Mouse (Mus musculus): ENCODE data around the gene Adamts14. TPM values are rescaled to one million over a fixed set of nuclear protein-coding genes. Genes with fewer than 3 reads are reported as not detected.
A peak's percentile ranks its signal among the peaks of the same experiment; 100 is the strongest.

The Adamts14 gene
- polyA plus RNA-seq, 1 experiment, result 0.61 TPM

DNA sequence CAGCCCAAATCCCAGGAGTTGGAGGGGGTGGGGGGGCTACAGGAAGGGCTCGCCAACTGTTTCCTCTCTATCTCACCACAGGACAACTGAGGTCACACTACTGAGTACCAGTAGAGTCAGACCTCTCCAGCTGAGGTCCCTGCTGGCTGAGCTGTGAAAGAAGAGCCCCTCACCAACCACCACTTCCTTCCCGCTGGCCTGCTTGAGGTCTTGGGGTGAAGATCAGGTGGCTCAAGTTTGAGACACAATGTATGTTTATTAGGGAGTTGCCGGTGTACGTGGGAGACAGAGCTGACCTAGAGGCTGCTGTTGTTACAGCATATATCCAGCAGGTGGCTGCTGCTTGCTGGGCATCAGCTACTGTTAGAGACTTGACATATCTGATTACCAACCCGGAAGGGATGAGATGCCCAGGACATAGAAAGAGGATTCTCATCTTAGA lies 2.5 kb upstream of the Adamts14 start:
- Histone ChIP-seq H3K4me3 (ENCODE audit: control insufficient read depth, low read depth, low read length) (no peak overlapping the region), H3K27ac (ENCODE audit: control insufficient read depth, insufficient read depth, low read depth, low read length) (no peak overlapping the region), H3K4me1 (ENCODE audit: control insufficient read depth, insufficient read depth, low read length) (peaks cover 12% of the 10 kb centered on the region), H3K27me3 (ENCODE audit: control insufficient read depth, insufficient read depth, low read length) (no peaks in the 10 kb centered on the region), H3K36me3 (ENCODE audit: control insufficient read depth, insufficient read depth, low read length) (no peaks in the 10 kb centered on the region)
- TF ChIP-seq POLR2A (IDR thresholded peaks at IDR 0.05; ENCODE audit: control insufficient read depth, low read depth, low read length) (no peak), CTCF (IDR thresholded peaks at IDR 0.05; ENCODE audit: control insufficient read depth, insufficient read depth, insufficient replicate concordance, low read depth, low read length) (peak; percentile 46; the same call in 1 of the 2 replicates)

DNA sequence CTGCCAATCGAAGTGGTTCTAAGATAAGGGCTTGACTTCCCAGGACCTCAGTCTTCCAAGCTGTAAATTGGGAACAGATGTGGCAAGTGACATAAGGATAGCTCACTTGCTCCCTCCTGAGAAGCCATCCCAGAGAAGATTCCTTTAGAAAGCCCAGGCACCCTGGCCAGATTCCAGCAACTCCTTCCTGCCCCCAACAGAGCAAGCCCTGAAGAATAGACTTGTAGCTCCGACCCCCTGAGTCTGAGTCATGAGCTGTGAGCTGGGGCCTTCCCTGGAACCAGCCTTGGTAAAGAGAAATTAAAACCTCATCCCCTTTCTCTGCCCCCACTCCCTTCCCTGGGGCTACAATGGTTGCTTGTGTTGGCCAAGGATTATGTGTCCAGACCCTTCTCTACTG lies 1.3 kb upstream of the Adamts14 start:
- no peaks in the 10 kb centered on the region for H3K27me3 ChIP-seq (ENCODE audit: control insufficient read depth, insufficient read depth, low read length)
- peaks cover 12% of the 10 kb centered on the region for H3K4me1 ChIP-seq (ENCODE audit: control insufficient read depth, insufficient read depth, low read length)
- no peak overlapping the region for H3K27ac ChIP-seq (ENCODE audit: control insufficient read depth, insufficient read depth, low read depth, low read length)
- no peak for TF ChIP-seq CTCF (IDR thresholded peaks at IDR 0.05; ENCODE audit: control insufficient read depth, insufficient read depth, insufficient replicate concordance, low read depth, low read length)
- TF ChIP-seq POLR2A (IDR thresholded peaks at IDR 0.05; ENCODE audit: control insufficient read depth, low read depth, low read length), result no peak
- H3K36me3 ChIP-seq (ENCODE audit: control insufficient read depth, insufficient read depth, low read length), result no peaks in the 10 kb centered on the region
- H3K4me3 ChIP-seq (ENCODE audit: control insufficient read depth, low read depth, low read length), result no peak overlapping the region

DNA sequence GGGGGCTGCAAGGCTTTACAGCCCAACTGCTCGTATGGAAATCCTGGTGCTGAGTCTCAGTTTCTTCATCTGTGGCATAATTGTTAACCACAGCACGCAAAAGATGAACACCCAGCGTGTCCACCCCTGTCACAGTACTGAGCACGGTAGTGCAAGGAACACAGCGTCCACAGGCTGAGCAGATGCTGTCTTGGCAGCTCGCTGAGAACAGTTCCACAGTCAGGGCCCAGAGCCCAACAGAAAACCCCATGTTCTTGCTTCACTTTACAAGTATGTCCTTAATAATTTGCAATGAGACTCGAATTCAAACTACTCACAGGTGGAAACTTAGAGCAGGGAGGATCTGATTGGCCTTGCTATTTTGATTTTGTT lies 592 bp upstream of the Adamts14 start:
- peak overlapping the region; percentile 29 for H3K27ac ChIP-seq (ENCODE audit: control insufficient read depth, insufficient read depth, low read depth, low read length)
- no peaks in the 10 kb centered on the region for H3K27me3 ChIP-seq (ENCODE audit: control insufficient read depth, insufficient read depth, low read length)
- TF ChIP-seq POLR2A (IDR thresholded peaks at IDR 0.05; ENCODE audit: control insufficient read depth, low read depth, low read length) (no peak), CTCF (IDR thresholded peaks at IDR 0.05; ENCODE audit: control insufficient read depth, insufficient read depth, insufficient replicate concordance, low read depth, low read length) (no peak)
- peaks cover 12% of the 10 kb centered on the region for H3K4me1 ChIP-seq (ENCODE audit: control insufficient read depth, insufficient read depth, low read length)
- no peaks in the 10 kb centered on the region for H3K36me3 ChIP-seq (ENCODE audit: control insufficient read depth, insufficient read depth, low read length)
- no peak overlapping the region for H3K4me3 ChIP-seq (ENCODE audit: control insufficient read depth, low read depth, low read length)

DNA sequence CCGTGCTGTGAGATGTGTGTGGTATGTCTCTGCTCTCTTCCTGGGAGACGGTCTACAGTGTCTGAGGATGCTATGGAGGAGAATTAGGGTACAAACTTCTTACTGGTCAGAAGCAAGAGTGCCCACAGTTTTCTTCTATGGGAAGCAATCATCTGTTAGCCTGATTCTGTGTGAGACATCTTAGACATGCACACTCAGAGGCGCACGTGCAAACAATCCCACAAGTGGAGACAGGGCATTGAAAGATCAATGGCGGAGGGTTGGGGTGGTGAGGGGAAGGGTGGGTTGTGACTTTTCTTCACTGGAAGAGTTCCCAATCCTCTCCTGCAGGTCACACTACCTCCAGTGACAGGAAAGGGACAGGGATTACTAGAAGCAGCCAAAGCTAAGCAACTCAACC lies 607 bp downstream of the Adamts14 start:
- Histone ChIP-seq H3K27ac (ENCODE audit: control insufficient read depth, insufficient read depth, low read depth, low read length) (no peak overlapping the region; the same call in 1 of the 2 replicates), H3K4me1 (ENCODE audit: control insufficient read depth, insufficient read depth, low read length) (peaks cover 12% of the 10 kb centered on the region), H3K4me3 (ENCODE audit: control insufficient read depth, low read depth, low read length) (peak overlapping the region; percentile 46), H3K27me3 (ENCODE audit: control insufficient read depth, insufficient read depth, low read length) (no peaks in the 10 kb centered on the region), H3K36me3 (ENCODE audit: control insufficient read depth, insufficient read depth, low read length) (no peaks in the 10 kb centered on the region)
- TF ChIP-seq POLR2A (IDR thresholded peaks at IDR 0.05; ENCODE audit: control insufficient read depth, low read depth, low read length) (no peak), CTCF (IDR thresholded peaks at IDR 0.05; ENCODE audit: control insufficient read depth, insufficient read depth, insufficient replicate concordance, low read depth, low read length) (no peak)

DNA sequence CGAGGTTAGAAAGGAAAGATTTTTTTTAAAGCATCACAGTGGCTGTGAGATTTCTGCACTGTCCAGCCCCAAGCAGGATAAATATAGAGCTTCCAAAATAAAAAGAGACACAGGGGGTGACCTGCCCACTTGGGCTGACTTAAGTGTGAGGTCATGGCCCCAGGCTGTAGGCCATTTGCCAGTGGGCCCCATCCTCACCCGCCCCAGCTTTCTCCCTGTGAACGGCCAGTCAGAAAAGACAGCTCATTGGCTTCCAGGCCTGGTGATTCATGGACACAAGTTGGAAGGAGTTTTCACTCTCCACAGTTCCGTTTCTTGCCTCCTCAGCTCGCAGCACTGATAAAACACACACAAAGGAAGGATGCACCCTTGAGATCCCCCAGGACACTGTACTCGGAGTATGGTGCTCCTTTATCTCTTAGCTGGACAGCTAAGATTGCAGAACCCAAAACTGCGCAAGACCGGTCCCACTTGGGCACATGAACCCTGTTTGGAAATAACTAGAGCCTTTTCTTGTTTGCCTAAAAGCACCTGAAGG lies 1.1 kb downstream of the Adamts14 start:
- no peak overlapping the region for H3K27ac ChIP-seq (ENCODE audit: control insufficient read depth, insufficient read depth, low read depth, low read length)
- H3K36me3 ChIP-seq (ENCODE audit: control insufficient read depth, insufficient read depth, low read length), result no peaks in the 10 kb centered on the region
- TF ChIP-seq POLR2A (IDR thresholded peaks at IDR 0.05; ENCODE audit: control insufficient read depth, low read depth, low read length) (no peak), CTCF (IDR thresholded peaks at IDR 0.05; ENCODE audit: control insufficient read depth, insufficient read depth, insufficient replicate concordance, low read depth, low read length) (no peak)
- H3K27me3 ChIP-seq (ENCODE audit: control insufficient read depth, insufficient read depth, low read length), result no peaks in the 10 kb centered on the region
- peaks cover 12% of the 10 kb centered on the region for H3K4me1 ChIP-seq (ENCODE audit: control insufficient read depth, insufficient read depth, low read length)
- H3K4me3 ChIP-seq (ENCODE audit: control insufficient read depth, low read depth, low read length), result no peak overlapping the region

DNA sequence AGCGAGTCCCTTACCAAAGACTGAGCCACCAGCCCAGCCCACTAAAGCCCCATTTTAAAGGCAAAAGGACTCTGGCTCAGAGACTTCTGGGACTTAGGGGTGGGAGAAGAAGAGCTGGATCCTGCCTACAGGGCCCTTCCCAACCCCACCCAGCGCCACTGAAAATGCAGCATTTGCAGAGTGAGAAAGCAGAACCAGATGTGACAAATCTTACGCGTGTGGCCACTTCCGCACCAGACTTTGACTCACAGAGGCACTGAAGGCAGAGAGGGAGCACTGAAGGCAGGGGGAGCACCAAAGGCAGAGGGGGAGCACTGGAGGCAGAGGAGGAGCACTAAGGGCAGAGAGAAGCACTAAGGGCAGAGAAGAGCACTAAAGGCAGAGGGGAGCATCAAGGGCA lies 5.9 kb downstream of the Adamts14 start:
- Histone ChIP-seq H3K27ac (ENCODE audit: control insufficient read depth, insufficient read depth, low read depth, low read length) (no peak overlapping the region), H3K4me3 (ENCODE audit: control insufficient read depth, low read depth, low read length) (no peak overlapping the region), H3K4me1 (ENCODE audit: control insufficient read depth, insufficient read depth, low read length) (no peaks in the 10 kb centered on the region), H3K36me3 (ENCODE audit: control insufficient read depth, insufficient read depth, low read length) (no peaks in the 10 kb centered on the region), H3K27me3 (ENCODE audit: control insufficient read depth, insufficient read depth, low read length) (no peaks in the 10 kb centered on the region)
- no peak for TF ChIP-seq POLR2A (IDR thresholded peaks at IDR 0.05; ENCODE audit: control insufficient read depth, low read depth, low read length)
- TF ChIP-seq CTCF (IDR thresholded peaks at IDR 0.05; ENCODE audit: control insufficient read depth, insufficient read depth, insufficient replicate concordance, low read depth, low read length), result no peak

DNA sequence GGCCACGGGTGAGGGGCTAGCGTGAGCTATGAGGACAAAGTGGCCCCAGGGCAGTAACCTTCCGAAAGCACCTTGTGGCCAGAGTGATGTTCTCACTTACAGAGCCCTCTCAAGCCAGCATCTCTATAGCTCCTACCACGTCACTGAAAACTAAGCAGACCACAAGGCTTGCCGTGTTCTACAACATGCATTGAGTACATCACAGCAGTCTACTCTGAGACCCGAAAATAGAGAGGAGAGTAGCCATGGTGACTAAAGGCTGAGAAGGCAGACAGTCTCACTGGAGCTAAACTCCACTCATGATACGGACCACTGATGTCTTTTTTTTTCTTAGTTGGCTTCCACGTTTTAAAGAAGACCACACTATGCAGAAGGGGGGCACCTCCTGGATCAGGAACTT lies 9.6 kb downstream of the Adamts14 start:
- H3K27me3 ChIP-seq (ENCODE audit: control insufficient read depth, insufficient read depth, low read length), result no peaks in the 10 kb centered on the region
- no peak overlapping the region for H3K27ac ChIP-seq (ENCODE audit: control insufficient read depth, insufficient read depth, low read depth, low read length)
- TF ChIP-seq CTCF (IDR thresholded peaks at IDR 0.05; ENCODE audit: control insufficient read depth, insufficient read depth, insufficient replicate concordance, low read depth, low read length) (no peak), POLR2A (IDR thresholded peaks at IDR 0.05; ENCODE audit: control insufficient read depth, low read depth, low read length) (no peak)
- H3K4me1 ChIP-seq (ENCODE audit: control insufficient read depth, insufficient read depth, low read length), result no peaks in the 10 kb centered on the region
- H3K36me3 ChIP-seq (ENCODE audit: control insufficient read depth, insufficient read depth, low read length), result no peaks in the 10 kb centered on the region
- H3K4me3 ChIP-seq (ENCODE audit: control insufficient read depth, low read depth, low read length), result no peak overlapping the region

Data from testis, adult 2 months (tissue).